Mouse (Mus musculus) left cerebral cortex, postnatal 4 days (tissue): ENCODE measurements around the gene Tnfsfm13. TPM values are rescaled to one million over a fixed set of nuclear protein-coding genes. Genes with fewer than 3 reads are reported as not detected.
"Not testable (repeated sequence)": the region's sequence is repeated elsewhere in the genome, so short reads cannot be mapped to it uniquely, and the experiment has no call there.

Source experiments
- DNase-seq: peaks from one replicate; pipeline ENCODE4 v3.0.0-alpha.2; 2022
- intact Hi-C: fragments of 180-260 bp; cut with DNase I; formaldehyde crosslinking; loops from one replicate; pipeline ENCODE4 v1.15.1; 2025
- total RNA-seq, 2 experiments: library from RNA; stranded (reverse); gene quantifications; 2 replicates each; pipeline ENCODE4 v1.2.3; 2021

Tnfsfm13 gene
- total RNA-seq: under 1 TPM; 0.30 to 0.97 TPM

- DNase-seq: peak; percentile 65
- intact Hi-C loops: no loop called here
Observed at GRCm38 (mm10) chr11:69695361-69696181, at the start of gene Tnfsfm13, which contains the start of gene Tnfsf12. Gene Tnfsfm13 (minus strand): TSS chr11:69696098. Gene Tnfsf12 (minus strand): TSS chr11:69695849.

DNA sequence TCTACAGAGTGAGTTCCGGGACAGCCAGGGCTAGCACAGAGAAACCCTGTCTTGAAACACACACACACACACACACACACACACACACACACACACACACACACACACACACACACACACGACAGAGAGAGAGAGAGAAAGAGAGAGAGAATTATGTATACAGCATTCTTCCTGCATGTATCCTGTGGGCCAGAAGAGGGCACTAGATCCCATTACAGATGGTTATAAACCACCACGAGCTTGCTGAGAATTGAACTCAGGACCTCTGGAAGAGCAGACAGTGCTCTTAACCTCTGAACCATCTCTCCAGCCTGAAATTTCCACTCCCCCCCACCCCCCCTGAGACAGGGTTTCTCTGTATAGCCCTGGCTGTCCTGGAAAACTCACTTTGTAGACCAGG, 35.5 kb upstream of the Tnfsfm13 start:
- DNase-seq, intact Hi-C loops: not testable (repeated sequence)

DNA sequence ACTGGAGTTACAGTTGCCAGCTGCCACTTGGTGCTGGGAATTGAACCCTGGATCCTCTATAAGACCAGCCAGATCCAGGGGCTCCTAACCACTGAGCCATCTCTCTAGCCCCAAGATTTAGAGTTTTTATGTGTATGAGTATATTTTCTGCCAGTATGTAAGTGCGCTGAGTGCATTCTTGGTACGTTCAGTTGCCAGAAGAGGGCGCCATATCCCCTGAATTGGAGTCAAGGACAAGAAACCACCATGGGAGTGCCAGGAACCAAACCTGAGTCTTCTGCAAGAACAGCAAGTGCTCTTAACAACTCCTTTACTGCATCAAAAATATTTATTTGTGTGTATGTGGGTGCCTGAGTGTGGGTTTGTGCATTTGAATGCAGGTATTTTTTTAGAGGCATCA, 33.2 kb upstream of the Tnfsfm13 start:
- peak; percentile 58 for DNase-seq
- intact Hi-C loops: no loop called here

- intact Hi-C loops: no loop called here
- DNase-seq: no peak
Observed at GRCm38 (mm10) chr11:69725951-69726350, 30.1 kb upstream of the Tnfsfm13 start.

DNA sequence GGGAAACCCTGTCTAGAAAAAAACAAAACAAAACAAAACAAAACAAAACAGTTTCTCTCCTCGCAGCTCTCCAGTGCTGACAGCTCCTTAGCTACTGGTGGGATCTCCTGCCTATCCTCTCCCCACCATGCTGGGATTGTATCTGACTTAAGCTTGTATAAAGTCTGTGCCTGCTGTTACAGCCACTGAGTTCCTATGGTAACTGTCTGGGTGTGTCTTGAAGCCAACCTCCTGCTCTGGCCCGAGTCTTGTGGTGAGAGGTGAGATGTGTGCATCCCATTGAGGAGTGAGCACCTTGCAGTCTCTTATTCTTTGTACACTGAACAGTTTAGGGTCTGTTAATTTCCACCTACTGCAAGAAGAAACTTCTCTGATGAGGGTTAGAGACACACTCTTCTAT, 27.2 kb upstream of the Tnfsfm13 start:
- intact Hi-C loops: no loop called here
- no peak for DNase-seq

- no peak for DNase-seq
- intact Hi-C loops: no loop called here
Observed at GRCm38 (mm10) chr11:69720852-69721251, 25.0 kb upstream of the Tnfsfm13 start.

GRCm38 (mm10) chr11:69719423-69719822, 23.5 kb upstream of the Tnfsfm13 start:
- no peak for DNase-seq
- intact Hi-C loops: no loop called here

GRCm38 (mm10) chr11:69718661-69719060, 22.8 kb upstream of the Tnfsfm13 start:
- DNase-seq: no peak
- intact Hi-C loops: no loop called here

DNA sequence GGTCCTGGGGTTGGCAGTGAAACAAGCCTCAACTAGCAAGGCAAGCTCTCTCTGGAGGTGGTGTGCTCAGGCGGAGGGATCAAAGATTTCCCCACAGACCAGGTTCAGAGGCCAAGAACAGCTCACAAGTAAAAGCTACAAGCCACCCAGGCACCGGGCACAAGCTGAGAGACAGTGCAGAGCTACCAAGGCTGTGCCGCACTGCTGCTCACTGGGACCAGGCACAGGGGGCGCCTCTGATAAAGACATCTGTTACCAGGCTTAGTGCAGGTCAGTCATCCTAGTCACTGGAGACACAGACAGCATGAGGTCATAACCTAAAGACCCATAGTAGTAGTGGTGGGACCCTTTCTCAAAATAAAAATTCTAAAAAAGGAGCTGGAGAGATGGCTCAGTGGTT, 21.1 kb upstream of the Tnfsfm13 start:
- DNase-seq: no peak
- intact Hi-C loops: no loop called here

GRCm38 (mm10) chr11:69715929-69716328, 20.0 kb upstream of the Tnfsfm13 start:
- no peak for DNase-seq
- intact Hi-C loops: no loop called here

GRCm38 (mm10) chr11:69715482-69715881, 19.6 kb upstream of the Tnfsfm13 start:
- no peak for DNase-seq
- intact Hi-C loops: no loop called here

DNA sequence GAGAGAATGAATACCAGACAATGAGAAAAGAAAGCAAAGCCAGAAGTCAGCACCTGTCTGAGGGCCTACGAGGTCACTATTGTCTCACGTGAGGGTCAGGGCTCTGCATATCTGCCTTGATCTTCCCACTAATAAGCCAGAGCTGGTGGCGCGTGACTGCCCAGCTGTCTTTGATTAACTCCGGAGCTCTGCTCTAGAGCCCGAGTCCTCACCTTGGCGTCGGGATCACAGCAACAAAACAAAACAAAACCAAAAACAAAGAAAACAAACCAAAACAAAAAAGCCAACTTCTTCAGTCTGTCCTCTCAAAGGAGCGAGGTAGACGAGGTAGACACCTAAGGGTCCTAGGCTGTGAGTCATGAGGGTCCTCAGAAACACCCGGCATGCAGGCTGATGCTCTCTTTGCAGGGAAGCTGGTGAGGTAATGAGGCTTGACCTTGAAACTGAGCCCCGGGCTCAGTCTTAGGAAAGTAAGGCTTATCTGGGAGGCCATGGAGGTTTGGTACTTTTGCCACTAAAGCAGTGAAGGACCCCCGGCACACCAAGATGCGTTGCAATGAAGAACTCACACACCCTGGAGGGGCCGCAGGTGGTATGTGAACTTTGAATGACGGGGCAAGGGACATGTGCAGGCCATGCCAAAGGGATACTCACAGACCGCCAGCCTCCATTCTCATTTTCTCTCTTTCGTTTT, 18.9 kb upstream of the Tnfsfm13 start:
- DNase-seq: no peak
- intact Hi-C loops: no loop called here

DNA sequence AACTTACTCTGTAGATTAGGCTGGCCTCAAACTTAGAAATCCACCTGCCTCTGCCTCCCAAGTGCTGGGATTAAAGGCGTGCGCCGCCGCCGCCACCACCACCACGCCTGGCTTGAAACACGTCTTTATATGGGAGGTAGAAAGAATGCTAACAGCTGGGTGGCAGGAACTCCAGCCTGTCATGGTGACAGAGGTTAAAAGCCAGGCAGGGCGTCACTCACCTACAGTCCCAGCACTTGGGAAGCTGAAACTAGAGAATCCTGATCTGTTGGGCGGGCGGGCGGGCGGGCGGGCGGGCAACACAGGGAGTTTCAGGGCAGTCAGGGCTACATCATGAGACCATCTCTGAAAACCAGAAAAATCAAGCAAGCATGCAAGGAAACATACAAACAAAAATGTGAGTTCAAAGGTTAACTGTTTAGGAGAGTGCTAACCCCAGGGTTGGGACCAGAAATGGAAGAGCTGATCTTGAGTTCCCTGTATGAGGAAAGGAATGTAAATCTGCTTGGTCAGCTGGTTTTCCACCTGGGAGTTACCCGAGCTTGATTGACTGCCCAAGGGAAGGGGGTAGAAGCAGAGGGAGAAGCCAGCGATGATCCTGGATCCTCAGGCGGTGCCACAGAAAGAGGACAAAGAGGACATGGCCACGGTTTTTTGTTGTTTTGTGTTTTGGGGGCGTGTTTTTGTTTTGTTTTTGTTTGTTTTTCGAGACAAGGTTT, 17.2 kb upstream of the Tnfsfm13 start:
- no peak for DNase-seq

GRCm38 (mm10) chr11:69711082-69711481, 15.2 kb upstream of the Tnfsfm13 start:
- no peak for DNase-seq
- intact Hi-C loops: no loop called here

More for the DNA sequence above, 17.2 kb upstream of the Tnfsfm13 start:
- intact Hi-C loops: no loop called here

DNA sequence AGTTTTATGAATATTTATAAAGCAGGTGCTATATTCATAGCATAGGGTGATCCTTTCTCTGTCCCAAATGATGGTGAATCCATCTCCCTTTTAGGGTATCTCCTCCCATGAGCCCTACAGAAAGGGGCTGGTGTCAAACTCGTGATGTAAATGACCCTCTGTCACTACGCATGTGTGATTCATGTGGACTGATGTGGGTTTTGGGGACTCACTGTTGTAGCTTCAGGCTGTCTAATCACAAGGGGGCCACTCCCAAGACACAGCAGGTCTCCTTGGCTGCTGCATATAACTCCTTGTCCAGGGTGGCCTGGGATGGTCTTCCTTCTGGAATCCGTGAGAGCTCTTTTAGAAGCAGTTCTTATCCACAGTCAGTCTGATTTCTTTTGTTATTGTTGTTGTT, 14.6 kb upstream of the Tnfsfm13 start:
- intact Hi-C loops: no loop called here
- no peak for DNase-seq

DNA sequence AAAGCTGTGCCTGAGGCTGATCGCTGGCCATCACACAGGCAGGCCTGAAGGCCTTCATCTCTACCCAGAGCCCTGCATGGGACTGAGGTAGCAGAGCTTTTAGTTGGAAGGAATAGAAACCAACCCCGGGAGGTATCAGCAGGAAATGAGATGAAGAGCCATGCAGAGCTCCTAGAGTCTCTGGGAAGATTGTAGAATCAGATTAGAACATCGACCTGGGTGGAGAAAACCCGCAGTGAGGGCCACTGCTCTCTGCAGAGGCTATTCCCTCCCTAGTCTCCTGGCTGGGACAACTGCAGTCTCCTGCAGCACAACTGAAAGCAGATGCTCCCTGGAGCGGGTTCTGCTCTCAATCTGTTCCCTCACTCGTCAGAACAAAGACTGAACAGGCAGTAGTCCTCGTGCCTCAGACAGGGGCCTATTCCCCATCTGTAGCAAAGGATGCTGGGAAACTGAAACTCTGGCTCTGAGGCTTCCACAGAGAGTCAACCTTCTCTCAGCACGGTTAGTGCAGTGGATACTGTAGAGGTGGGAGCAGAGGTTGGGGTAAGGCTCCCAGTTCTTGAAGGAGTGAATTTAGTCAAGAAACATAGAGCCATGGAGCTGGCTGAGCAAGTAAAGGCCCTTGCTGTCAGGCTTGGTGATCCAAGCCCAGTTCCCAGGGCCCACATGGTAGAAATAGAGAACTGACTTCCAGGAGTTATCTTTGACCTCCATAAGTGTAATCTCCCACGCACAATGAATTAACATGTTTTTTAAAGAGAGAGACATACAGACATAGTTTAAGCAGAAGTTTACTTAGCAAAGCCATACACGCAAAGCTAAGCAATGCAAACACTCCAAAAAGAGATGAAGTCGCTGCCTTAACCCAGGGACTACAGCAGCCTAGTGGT, 13.9 kb upstream of the Tnfsfm13 start:
- DNase-seq: no peak
- intact Hi-C loops: no loop called here

- intact Hi-C loops: no loop called here
- no peak for DNase-seq
Observed at GRCm38 (mm10) chr11:69708614-69709265, 12.8 kb upstream of the Tnfsfm13 start.

- DNase-seq: no peak
- intact Hi-C loops: no loop called here
Observed at GRCm38 (mm10) chr11:69707873-69708381, 12.0 kb upstream of the Tnfsfm13 start.

GRCm38 (mm10) chr11:69707480-69707847, 11.6 kb upstream of the Tnfsfm13 start:
- no peak for DNase-seq
- intact Hi-C loops: no loop called here
